Mouse (Mus musculus): ENCODE results near the gene Birc5. TPM values are rescaled to one million over a fixed set of nuclear protein-coding genes. Genes with fewer than 3 reads are reported as not detected.

Birc5 gene
- polyA plus RNA-seq, 1 experiment from 2014 or later: 145 TPM

DNA sequence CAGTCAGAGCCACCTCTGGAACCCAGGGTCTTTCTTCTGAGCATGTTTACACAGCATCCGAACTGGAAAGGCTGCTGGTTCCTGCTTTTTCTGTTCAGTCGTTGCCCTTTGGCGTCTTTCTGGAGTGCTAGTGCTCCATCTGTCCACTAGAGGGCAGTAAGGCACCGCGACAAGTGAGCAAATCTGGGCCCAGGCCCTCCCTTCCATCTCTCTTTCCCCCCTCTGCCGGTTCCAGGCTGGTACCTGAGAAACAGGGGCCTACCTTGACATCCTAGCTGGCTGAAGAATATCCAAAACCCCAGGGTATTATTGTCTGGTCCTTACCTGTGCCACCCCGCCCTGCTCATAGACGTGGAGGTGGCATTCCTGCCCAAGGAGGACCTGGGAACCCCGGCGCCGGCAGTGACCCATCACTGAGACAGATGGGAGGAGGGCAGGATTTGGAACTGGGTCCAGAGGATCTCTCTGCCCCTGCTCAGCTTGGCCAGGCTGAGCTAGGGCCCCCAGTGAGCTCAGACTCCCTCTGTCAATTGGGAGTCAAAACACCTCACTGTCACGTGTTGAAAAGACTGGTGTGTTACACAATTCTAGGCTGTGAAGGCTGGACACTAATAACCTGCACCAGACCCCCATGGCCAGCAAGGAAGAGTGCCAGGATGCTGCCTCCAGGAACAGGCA is 21.8 kb downstream of the Birc5 start:
- H3K4me1 ChIP-seq (ENCODE audit: control insufficient read depth, insufficient read depth, low read length): peaks cover 6% of the 10 kb centered on the region

DNA sequence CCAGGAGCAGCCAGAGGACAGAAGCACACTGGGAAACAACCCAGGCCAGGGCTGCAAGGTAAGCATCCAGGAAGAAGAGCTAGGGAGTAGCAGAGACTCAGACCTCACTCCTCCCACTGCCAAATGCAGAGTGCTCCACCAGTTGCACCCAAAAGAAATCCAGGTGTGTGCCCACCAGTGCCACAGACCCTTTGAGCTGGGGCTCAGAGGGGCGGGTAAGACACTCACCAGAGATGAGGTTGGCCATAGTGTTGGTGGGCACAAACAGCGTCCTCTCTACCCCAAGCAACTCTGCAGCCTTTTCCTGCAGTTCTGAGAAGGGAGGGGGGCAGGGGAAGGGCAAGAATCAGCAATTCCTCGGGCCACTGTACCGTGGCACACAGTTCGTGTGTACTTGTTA is 22.3 kb downstream of the Birc5 start:
- no peak overlapping the region for H3K4me2 ChIP-seq (ENCODE audit: low read length)
- DNase-seq (ENCODE audit: low spot score) (no peak), ATAC-seq (no peak)
- H3K27ac ChIP-seq (ENCODE audit: low read depth, low read length): no peak overlapping the region
- no peak overlapping the region for H3K4me3 ChIP-seq (ENCODE audit: low read depth, low read length)
- H3K36me3 ChIP-seq (ENCODE audit: control insufficient read depth, insufficient read depth, low read length): no peaks in the 10 kb centered on the region
- H3K9ac ChIP-seq (ENCODE audit: low read length): peak overlapping the region; percentile 8; the same call in 1 of the 2 replicates
- H3K9me3 ChIP-seq (replicated peaks; ENCODE audit: control insufficient read depth, low read length): no peaks in the 10 kb centered on the region
- no peaks in the 10 kb centered on the region for H3K27me3 ChIP-seq (replicated peaks; ENCODE audit: control insufficient read depth, insufficient read depth, low read length)
- peaks cover under 1% of the 10 kb centered on the region for H3K4me1 ChIP-seq (ENCODE audit: control insufficient read depth, insufficient read depth, low read length)
- 66% methylated on average over 5 of the region's 5 CpGs for WGBS

More for the DNA sequence above, 21.8 kb downstream of the Birc5 start:
- 26% methylated on average over 12 of the region's 12 CpGs for WGBS
- Histone ChIP-seq H3K9ac (ENCODE audit: low read length) (peak overlapping the region; percentile 8; the same call in 1 of the 2 replicates), H3K27me3 (replicated peaks; ENCODE audit: control insufficient read depth, insufficient read depth, low read length) (no peaks in the 10 kb centered on the region), H3K36me3 (ENCODE audit: control insufficient read depth, insufficient read depth, low read length) (no peaks in the 10 kb centered on the region), H3K4me3 (ENCODE audit: low read depth, low read length) (no peak overlapping the region), H3K9me3 (replicated peaks; ENCODE audit: control insufficient read depth, low read length) (no peaks in the 10 kb centered on the region), H3K4me2 (ENCODE audit: low read length) (no peak overlapping the region), H3K27ac (ENCODE audit: low read depth, low read length) (no peak overlapping the region)
- peak; percentile 52; the same call in 1 of the 2 replicates for ATAC-seq
- DNase-seq (ENCODE audit: low spot score): peak; percentile 91

DNA sequence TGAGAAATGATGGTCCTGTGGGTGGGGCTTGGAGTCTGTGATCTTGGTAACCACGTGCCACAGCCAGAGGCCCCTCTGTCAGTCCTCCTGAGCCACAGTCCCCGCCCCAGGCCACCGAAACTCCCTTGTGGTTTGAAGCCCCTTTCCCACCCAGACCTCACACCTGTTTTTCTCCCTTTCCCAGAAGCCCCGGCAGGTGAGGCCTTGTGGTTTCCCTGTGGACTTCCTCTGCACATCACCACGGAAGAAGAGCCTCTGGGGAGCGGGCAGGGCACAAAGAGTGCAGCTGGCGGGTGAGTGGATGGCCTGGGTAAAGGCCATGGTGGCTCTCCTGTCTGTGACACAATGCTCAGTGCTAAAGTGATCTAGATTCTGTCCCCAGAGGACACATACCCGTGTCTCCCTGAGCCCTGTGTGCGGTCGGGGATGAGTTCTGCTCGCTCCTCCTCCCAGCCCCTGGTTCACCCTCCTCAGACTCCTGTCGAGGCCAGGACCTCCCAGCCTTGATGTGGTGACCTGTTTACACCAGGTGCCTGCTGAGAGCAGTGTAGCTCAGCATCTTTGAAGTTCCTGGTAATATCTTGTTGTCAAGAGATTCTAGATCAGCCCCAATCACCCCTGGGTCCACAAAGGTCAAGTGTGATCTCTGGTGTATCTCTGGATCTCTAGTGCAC is 23.0 kb downstream of the Birc5 start:
- no peaks in the 10 kb centered on the region for H3K36me3 ChIP-seq (ENCODE audit: control insufficient read depth, insufficient read depth, low read length)
- no peaks in the 10 kb centered on the region; the same call in 1 of the 2 replicates for H3K4me1 ChIP-seq (ENCODE audit: control insufficient read depth, insufficient read depth, low read length)
- no peaks in the 10 kb centered on the region for H3K9me3 ChIP-seq (replicated peaks; ENCODE audit: control insufficient read depth, low read length)
- no peak overlapping the region; the same call in 1 of the 2 replicates for H3K9ac ChIP-seq (ENCODE audit: low read length)
- 64% methylated on average over 12 of the region's 12 CpGs for WGBS
- DNase-seq (ENCODE audit: low spot score): no peak
- H3K27me3 ChIP-seq (replicated peaks; ENCODE audit: control insufficient read depth, insufficient read depth, low read length): no peaks in the 10 kb centered on the region
- ATAC-seq: no peak
- no peak overlapping the region for H3K27ac ChIP-seq (ENCODE audit: low read depth, low read length)
- H3K4me3 ChIP-seq (ENCODE audit: low read depth, low read length): no peak overlapping the region
- no peak overlapping the region; the same call in 1 of the 2 replicates for H3K4me2 ChIP-seq (ENCODE audit: low read length)

DNA sequence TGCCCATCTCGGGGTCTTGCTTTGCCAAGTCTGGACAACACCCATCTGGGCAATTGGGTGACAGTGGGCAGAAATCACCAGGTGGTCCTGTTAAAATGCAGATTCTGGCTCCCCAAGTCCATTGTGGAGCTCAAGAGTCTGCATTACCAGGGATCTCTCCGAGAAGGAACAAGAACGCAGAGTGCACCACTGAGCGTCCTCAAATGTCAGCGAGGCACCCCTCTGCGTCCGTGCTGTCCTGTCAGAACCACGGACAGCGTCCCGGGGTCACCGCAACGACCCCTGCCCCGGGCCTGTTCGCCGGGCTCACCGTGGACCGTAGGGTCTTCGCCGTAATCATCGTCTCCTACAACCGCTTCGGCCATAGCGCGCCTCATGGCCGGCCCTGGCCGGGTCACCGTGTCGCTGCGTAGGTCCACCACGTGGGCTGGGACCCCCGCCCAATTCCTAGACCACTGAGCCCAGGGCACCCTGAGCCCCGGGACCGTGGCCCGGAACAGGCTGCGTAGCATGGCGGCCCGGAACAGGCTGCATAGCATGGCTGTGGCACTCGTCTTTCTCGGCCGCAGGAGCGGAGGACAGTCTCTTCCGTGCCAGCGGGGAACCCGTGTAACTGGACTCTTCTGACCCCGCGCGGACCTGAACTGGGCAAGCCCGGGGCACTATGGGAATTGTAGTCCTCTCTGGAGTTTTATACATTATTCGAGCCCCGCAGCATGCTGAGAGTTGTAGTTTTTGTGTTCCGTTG is 24.0 kb downstream of the Birc5 start, which contains the start of gene Tha1:
Gene Tha1 (minus strand): TSS at position 621 of the 748 bp plus-strand sequence.
- WGBS: 1% methylated on average over 51 of the region's 51 CpGs
- H3K9me3 ChIP-seq (replicated peaks; ENCODE audit: control insufficient read depth, low read length): no peaks in the 10 kb centered on the region
- ATAC-seq (peak; percentile 78), DNase-seq (ENCODE audit: low spot score) (peak; percentile 86)
- H3K27me3 ChIP-seq (replicated peaks; ENCODE audit: control insufficient read depth, insufficient read depth, low read length): no peaks in the 10 kb centered on the region
- peak within 1 kb of the TSS; percentile 73 for H3K4me2 ChIP-seq (ENCODE audit: low read length)
- no peaks in the 10 kb centered on the region for H3K36me3 ChIP-seq (ENCODE audit: control insufficient read depth, insufficient read depth, low read length)
- H3K4me1 ChIP-seq (ENCODE audit: control insufficient read depth, insufficient read depth, low read length): peaks cover under 1% of the 10 kb centered on the region
- H3K9ac ChIP-seq (ENCODE audit: low read length): peak within 1 kb of the TSS; percentile 69
- H3K27ac ChIP-seq (ENCODE audit: low read depth, low read length): no peak within 1 kb of the TSS
- H3K4me3 ChIP-seq (ENCODE audit: low read depth, low read length): peak within 1 kb of the TSS; percentile 62

DNA sequence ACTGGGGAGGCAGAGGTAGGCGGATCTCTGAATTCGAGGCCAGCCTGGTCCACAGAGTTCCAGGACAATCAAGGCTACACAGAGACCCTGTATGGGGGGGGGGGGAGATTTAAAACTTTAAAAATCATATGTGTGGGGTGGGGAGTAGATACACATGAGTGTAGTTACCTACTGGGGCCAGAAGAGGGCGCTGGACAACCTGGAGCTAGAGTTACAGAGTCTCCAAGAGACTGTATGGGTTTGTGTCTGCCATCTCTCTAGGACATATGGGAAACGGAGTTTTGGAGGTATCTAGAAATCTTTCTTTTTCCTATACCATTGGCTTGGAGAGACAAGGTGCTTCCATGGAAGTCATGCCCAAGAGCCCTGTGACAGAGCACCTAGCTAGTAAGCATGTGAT is 25.4 kb downstream of the Birc5 start:
- H3K27ac ChIP-seq (ENCODE audit: low read depth, low read length): no peak overlapping the region
- no peak overlapping the region for H3K4me2 ChIP-seq (ENCODE audit: low read length)
- peaks cover 10% of the 10 kb centered on the region for H3K4me1 ChIP-seq (ENCODE audit: control insufficient read depth, insufficient read depth, low read length)
- no peaks in the 10 kb centered on the region for H3K36me3 ChIP-seq (ENCODE audit: control insufficient read depth, insufficient read depth, low read length)
- no peak overlapping the region for H3K4me3 ChIP-seq (ENCODE audit: low read depth, low read length)
- no peak for DNase-seq (ENCODE audit: low spot score)
- H3K9ac ChIP-seq (ENCODE audit: low read length): no peak overlapping the region
- no peaks in the 10 kb centered on the region for H3K9me3 ChIP-seq (replicated peaks; ENCODE audit: control insufficient read depth, low read length)
- ATAC-seq: no peak
- WGBS: 63% methylated on average over 4 of the region's 4 CpGs
- H3K27me3 ChIP-seq (replicated peaks; ENCODE audit: control insufficient read depth, insufficient read depth, low read length): no peaks in the 10 kb centered on the region

DNA sequence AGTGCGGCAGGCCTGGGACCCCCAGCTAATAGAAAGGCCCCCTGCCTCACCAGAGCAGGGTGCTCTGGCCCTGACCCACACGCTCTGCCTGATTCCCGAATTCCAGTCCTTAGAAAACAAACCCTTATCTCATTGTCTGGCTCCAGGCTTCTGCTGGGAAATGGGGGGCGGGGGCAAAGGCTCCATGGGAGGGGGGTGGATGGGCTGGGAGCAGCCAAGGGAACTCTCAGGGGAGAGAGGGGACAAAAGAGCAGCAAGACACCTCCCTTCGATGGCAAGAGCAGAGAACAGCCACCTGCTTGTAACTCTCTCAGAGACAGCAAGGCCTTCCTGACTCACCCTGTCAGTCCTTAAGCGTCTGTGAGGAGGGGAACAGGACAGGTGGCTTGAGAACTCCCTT is 26.6 kb downstream of the Birc5 start:
- Histone ChIP-seq H3K36me3 (ENCODE audit: control insufficient read depth, insufficient read depth, low read length) (no peaks in the 10 kb centered on the region), H3K27ac (ENCODE audit: low read depth, low read length) (no peak overlapping the region), H3K9me3 (replicated peaks; ENCODE audit: control insufficient read depth, low read length) (no peaks in the 10 kb centered on the region), H3K4me3 (ENCODE audit: low read depth, low read length) (no peak overlapping the region), H3K4me1 (ENCODE audit: control insufficient read depth, insufficient read depth, low read length) (peaks cover 10% of the 10 kb centered on the region), H3K27me3 (replicated peaks; ENCODE audit: control insufficient read depth, insufficient read depth, low read length) (no peaks in the 10 kb centered on the region), H3K9ac (ENCODE audit: low read length) (no peak overlapping the region), H3K4me2 (ENCODE audit: low read length) (no peak overlapping the region)
- ATAC-seq (no peak), DNase-seq (ENCODE audit: low spot score) (no peak)
- 10% methylated on average over 6 of the region's 6 CpGs for WGBS

DNA sequence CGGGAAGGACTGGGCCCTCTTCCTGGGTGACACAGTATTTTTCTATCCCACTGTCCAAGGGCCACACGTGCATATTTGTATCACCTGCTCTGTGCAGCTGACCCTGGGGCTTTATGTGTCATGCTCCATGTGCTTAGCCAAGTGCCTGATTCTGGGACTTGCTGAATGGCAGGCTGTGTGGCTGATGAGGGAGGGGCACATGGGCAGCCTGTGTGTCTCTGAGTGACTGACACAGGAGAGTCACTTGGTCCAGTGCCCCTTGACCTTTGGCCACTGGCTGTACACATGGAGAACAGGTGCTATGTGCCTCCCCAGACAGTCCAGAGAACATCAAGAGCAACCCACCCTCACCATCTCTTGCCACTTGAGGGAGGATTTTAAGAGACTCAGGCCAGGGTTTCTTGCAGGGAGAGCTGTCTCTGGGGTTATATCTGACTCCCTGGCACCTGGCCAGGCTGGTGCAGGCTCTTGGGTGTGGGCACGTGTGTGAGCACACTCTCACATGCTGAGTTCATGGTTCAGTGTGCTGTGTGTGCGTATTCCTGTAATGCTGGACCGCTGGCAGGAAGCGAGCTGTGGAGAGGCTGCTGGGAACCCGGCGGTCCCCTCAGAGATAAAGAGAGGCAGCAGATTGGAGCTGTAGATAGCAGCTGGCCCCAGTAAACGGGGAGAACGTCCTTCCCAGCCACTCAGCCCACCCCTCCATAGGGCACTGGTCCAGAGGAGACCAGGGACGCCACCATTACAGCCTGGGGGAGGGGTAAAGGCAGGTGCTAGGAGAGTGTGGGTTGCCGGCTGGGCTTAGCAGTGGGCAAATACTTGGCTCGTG is 29.1 kb downstream of the Birc5 start:
- peak; percentile 70 for ATAC-seq
- peaks cover 10% of the 10 kb centered on the region for H3K4me1 ChIP-seq (ENCODE audit: control insufficient read depth, insufficient read depth, low read length)
- H3K9me3 ChIP-seq (replicated peaks; ENCODE audit: control insufficient read depth, low read length): no peaks in the 10 kb centered on the region
- H3K36me3 ChIP-seq (ENCODE audit: control insufficient read depth, insufficient read depth, low read length): no peaks in the 10 kb centered on the region
- whole genome bisulfite sequencing: 28% methylated on average over 12 of the region's 13 CpGs
- DNase-seq (ENCODE audit: low spot score): peak; percentile 73
- H3K4me2 ChIP-seq (ENCODE audit: low read length): peak overlapping the region; percentile 34; the same call in 1 of the 2 replicates
- no peak overlapping the region for H3K4me3 ChIP-seq (ENCODE audit: low read depth, low read length)
- peak overlapping the region; percentile 35; the same call in 1 of the 2 replicates for H3K9ac ChIP-seq (ENCODE audit: low read length)
- H3K27ac ChIP-seq (ENCODE audit: low read depth, low read length): peak overlapping the region; percentile 63
- no peaks in the 10 kb centered on the region for H3K27me3 ChIP-seq (replicated peaks; ENCODE audit: control insufficient read depth, insufficient read depth, low read length)

DNA sequence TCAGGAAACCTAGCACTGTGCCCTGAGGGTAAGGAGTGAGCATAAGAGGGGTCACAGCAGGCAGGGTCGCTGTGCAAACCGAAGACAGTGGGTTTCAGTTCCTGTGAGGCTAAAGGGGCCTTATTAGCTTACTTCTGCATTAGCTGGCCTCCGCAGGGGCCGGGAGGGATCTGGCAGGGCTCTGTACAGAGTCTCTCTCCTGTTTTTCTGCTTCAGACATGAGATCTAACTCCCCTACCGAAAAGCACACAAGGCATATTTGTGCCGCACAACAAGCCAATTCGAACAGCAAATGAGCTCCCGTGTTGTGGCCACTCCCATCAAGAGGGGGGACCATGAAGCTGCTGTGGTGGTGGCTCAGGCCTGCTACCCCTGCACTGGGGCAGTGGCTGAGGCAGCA is 29.8 kb downstream of the Birc5 start:
- Histone ChIP-seq H3K27me3 (replicated peaks; ENCODE audit: control insufficient read depth, insufficient read depth, low read length) (no peaks in the 10 kb centered on the region), H3K4me3 (ENCODE audit: low read depth, low read length) (no peak overlapping the region), H3K27ac (ENCODE audit: low read depth, low read length) (peak overlapping the region; percentile 63), H3K4me1 (ENCODE audit: control insufficient read depth, insufficient read depth, low read length) (peaks cover 10% of the 10 kb centered on the region; the same call in 1 of the 2 replicates), H3K9me3 (replicated peaks; ENCODE audit: control insufficient read depth, low read length) (no peaks in the 10 kb centered on the region), H3K9ac (ENCODE audit: low read length) (peak overlapping the region; percentile 13; the same call in 1 of the 2 replicates), H3K36me3 (ENCODE audit: control insufficient read depth, insufficient read depth, low read length) (no peaks in the 10 kb centered on the region), H3K4me2 (ENCODE audit: low read length) (peak overlapping the region; percentile 34; the same call in 1 of the 2 replicates)
- peak; percentile 29 for ATAC-seq
- no peak for DNase-seq (ENCODE audit: low spot score)
- 8% methylated on average over 8 of the region's 8 CpGs for WGBS
